Mouse (Mus musculus): ENCODE measurements at regions not wholly inside any gene's neighbourhood (a gene's known extent, or its start where the extent isn't known, plus 50 kb on each side); places are given as distances from the start of the nearest gene placed in this dataset.
"Not testable (repeated sequence)": the region's sequence is repeated elsewhere in the genome, so short reads cannot be mapped to it uniquely, and the experiment has no call there.

DNA sequence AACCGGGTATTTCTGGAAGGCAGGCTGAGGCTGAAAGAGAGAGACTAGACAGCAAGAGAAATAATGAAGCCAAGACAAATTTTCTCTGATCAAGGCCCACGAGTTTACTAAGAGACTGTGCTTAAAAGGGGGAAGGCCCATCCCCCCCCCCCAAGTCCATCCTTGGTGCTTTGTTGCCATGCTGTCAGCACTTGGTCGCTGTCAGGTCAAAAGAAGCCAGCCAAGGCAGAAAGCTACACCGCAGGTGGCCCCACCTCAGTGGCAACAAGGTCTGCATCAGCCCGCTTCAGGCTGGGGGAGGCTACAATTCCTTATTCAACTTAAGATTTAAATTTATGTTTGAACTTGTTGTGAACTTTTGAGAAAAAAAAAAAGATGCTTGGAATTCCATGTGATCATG lies 84.3 kb downstream of the Alg10b start:
- not testable (repeated sequence) for TF ChIP-seq POLR2A (IDR thresholded peaks at IDR 0.05; ENCODE audit: low read depth, low read length); MEF2A (IDR thresholded peaks at IDR 0.05; ENCODE audit: borderline replicate concordance, low read depth, low read length); CTCF (conservative IDR thresholded peaks at IDR 0.05 in 1 of 2, IDR thresholded peaks at IDR 0.05 in 1 of 2; ENCODE audit: low read depth in 2 of 2, low read length in 2 of 2); TBP (conservative IDR thresholded peaks at IDR 0.05; ENCODE audit: low read depth, low read length); POLR2AphosphoS2 (IDR thresholded peaks at IDR 0.05; ENCODE audit: low read depth, low read length); JUN (IDR thresholded peaks at IDR 0.05; ENCODE audit: insufficient read depth, low read depth, low read length); RAD21 (IDR thresholded peaks at IDR 0.05; ENCODE audit: low read depth, low read length); TCF12 (IDR thresholded peaks at IDR 0.05; ENCODE audit: low read depth, low read length); KAT2A (IDR thresholded peaks at IDR 0.05; ENCODE audit: insufficient replicate concordance, low read length); MAX (IDR thresholded peaks at IDR 0.05; ENCODE audit: low read length); ZC3H11A (IDR thresholded peaks at IDR 0.05; ENCODE audit: low read depth, low read length); CHD2 (IDR thresholded peaks at IDR 0.05; ENCODE audit: low read length)

All from CH12.LX (cell line).